Mouse (Mus musculus) brown adipose tissue, adult 24 weeks (tissue): Measurements from ENCODE around the gene Fbxo39. TPM values are rescaled to one million over a fixed set of nuclear protein-coding genes. Genes with fewer than 3 reads are reported as not detected.

ENCODE experiments used
- H3K27ac ChIP-seq: fragments of 200-500 bp; replicated peaks from 2 replicates; pipeline ENCODE4 v1.5.1; 2012; ENCODE audit warnings: low read depth, mild to moderate bottlenecking, low read length
- H3K4me1 ChIP-seq: fragments of 200-500 bp; 2 replicates; pipeline ENCODE4 v1.6.1; 2012; ENCODE audit warnings: low read length, mixed read lengths; ENCODE audit not compliant: control insufficient read depth, insufficient read depth, insufficient read length
- H3K4me3 ChIP-seq: fragments of 200-500 bp; 2 replicates; pipeline ENCODE4 v1.5.1; 2012; ENCODE audit warnings: low read depth, mild to moderate bottlenecking, low read length, moderate library complexity; ENCODE audit not compliant: insufficient read depth
- polyA plus RNA-seq: library from polyadenylated mRNA; stranded (reverse); fragments of >200 nt; gene quantifications from 2 replicates; pipeline ENCODE4 v1.2.4, GENCODE M21; 2012; ENCODE audit not compliant: missing spikeins, insufficient read depth, insufficient read length

Fbxo39 gene
- polyA plus RNA-seq, 1 experiment: not detected

GRCm38 (mm10) chr11:72293116-72293515, 21.1 kb upstream of the Fbxo39 start:
- Histone ChIP-seq H3K4me3 (no peak overlapping the region), H3K4me1 (no peaks in the 10 kb centered on the region), H3K27ac (no peak overlapping the region)

DNA sequence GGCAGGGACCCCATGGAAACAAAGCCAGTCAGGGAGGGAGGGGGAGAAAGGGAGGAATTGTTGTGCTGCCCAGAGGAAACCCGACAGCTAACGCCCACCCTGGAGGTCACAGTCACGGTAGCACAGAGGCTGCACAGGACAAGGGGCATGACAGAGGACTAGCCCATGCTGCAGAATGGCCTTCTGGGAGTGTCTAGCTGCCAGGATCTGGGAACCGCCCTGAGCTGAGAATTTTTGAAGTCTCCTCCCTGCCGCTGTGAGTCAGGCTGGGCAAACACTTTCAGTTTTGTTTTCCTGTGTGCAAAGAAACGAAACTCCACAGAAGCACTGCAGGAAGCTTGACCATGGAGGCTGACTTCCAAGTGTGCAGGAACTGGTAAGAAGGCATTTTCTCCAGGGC, 12.9 kb upstream of the Fbxo39 start, which contains the start of gene Xaf1:
Xaf1 (plus strand) TSS at position 296 of the 400 bp plus-strand sequence.
- Histone ChIP-seq H3K4me3 (peak within 1 kb of the TSS; percentile 76), H3K4me1 (peaks cover 6% of the 10 kb centered on the region), H3K27ac (peak within 1 kb of the TSS; percentile 96)

DNA sequence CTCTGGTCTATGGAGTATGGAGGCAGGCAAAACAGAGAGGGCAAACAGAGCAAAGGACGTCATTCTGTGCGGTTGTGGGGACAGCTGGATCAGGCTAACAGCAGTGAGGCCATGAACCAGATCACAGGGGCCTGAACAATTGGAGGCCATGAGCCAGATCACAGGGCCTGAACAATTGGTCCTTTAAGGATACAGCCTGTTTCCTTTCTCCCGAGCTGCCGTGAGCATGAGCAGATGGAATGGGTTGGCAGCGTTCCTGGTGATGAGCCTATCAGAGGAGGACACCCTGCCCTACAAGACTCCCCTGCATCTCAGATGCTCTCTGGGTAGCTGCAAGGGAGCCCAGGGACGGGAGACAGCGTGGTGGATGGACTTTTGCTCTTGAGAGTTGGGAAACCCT, 12.0 kb upstream of the Fbxo39 start:
- Histone ChIP-seq H3K4me1 (peaks cover 6% of the 10 kb centered on the region), H3K4me3 (peak overlapping the region; percentile 76), H3K27ac (peak overlapping the region; percentile 96)

DNA sequence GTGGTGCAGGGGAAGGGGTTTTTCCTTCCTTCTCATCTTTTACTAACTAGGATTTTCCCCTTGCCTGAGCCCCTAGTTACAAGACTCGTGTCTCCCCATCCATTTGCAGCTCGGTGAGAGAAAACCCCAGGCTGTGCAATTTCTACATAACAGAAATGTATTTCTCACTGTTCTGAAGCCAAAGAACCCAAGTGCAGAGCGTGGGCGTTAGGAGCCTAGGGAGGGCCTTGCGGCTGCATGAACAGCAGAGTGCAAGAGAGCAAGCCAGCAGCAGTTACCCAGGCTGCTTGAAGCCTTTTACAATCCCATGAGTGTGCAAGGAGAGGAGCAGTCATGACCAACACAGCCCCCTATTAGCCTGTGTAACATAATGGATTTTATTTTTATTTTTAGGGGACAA, 6.8 kb upstream of the Fbxo39 start:
- no peak overlapping the region for H3K27ac ChIP-seq
- H3K4me1 ChIP-seq: peaks cover 3% of the 10 kb centered on the region; the same call in 1 of the 2 replicates
- H3K4me3 ChIP-seq: no peak overlapping the region

DNA sequence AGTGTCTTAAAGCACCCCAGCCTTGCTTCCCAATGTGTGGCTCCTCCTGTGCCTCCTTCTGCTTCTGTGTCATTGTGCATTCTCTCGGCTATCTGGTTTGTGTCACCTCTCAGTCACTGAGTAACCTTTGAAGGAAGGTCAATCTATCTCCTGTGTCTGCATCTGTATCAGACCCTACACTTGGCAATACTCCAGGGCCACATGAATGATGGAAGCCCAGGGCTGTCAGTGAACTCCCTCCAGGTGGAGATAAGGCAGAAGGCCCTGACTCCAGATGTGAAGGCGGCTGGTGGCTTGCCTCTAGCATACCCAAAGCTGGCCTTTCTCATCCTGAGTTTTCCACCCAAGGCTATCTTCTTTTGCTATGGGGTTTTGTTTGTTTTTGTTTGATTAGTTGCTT, 5.3 kb upstream of the Fbxo39 start:
- H3K27ac ChIP-seq: no peak overlapping the region
- no peak overlapping the region for H3K4me3 ChIP-seq
- peaks cover 3% of the 10 kb centered on the region; the same call in 1 of the 2 replicates for H3K4me1 ChIP-seq

GRCm38 (mm10) chr11:72310491-72310890, 3.8 kb upstream of the Fbxo39 start:
- Histone ChIP-seq H3K4me1 (no peaks in the 10 kb centered on the region), H3K4me3 (no peak overlapping the region), H3K27ac (no peak overlapping the region)

DNA sequence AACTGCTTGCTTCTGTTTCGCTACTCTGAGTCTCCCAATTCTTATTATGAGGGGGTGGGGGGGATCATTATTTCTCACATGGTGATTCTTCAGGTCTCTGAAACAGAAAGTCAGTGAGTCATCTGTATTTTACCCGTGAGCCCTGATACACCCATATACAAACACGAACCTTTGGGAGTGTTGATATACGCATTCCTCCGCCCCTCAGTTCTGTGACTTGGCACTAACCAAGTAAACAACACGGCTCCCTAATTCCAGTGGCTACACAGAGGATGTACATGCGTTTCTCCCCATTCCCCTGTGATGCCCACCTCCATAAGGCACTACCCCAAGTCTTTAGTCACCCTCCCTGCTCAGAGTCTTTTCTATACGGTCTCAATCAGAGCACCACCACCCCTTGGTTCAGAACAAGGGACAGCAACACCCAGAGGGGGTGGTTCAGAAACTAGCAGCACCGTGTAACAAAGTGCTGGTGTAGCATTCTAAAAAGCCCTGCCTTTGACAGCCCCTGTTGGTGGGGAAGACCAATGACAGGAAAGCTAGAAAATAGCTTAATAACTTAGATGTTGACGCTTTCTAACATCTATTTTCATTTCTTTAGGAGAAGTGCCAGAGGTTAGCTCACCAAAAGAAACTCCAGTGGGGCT, 2.8 kb upstream of the Fbxo39 start:
- H3K4me3 ChIP-seq: no peak overlapping the region

DNA sequence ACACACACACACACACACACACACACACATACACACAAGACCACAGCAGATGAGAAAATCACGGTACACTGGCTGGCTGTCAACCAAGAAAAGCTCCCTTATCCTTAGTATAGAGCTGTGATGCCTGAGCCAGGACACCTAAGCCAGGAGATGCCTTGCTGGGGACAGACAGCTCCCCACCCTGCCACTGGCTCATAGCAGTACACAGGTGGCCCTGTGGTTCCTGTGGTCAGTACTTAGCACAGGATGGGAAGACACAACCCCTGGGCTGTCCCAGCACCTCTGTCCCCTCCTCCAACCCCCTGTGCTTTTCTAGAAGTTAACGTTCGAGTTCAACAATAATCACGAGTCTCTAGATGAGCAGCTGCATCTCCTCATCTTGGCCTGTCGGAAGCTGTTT, 3.8 kb downstream of the Fbxo39 start:
- Histone ChIP-seq H3K4me1 (no peaks in the 10 kb centered on the region), H3K4me3 (no peak overlapping the region), H3K27ac (no peak overlapping the region)

More for the DNA sequence above, 2.8 kb upstream of the Fbxo39 start:
- Histone ChIP-seq H3K4me1 (no peaks in the 10 kb centered on the region), H3K27ac (no peak overlapping the region)

GRCm38 (mm10) chr11:72324431-72324830, 10.2 kb downstream of the Fbxo39 start:
- Histone ChIP-seq H3K4me1 (no peaks in the 10 kb centered on the region), H3K4me3 (no peak overlapping the region), H3K27ac (no peak overlapping the region)

- H3K4me3 ChIP-seq: no peak overlapping the region
- no peak overlapping the region for H3K27ac ChIP-seq
- H3K4me1 ChIP-seq: no peaks in the 10 kb centered on the region
Observed at GRCm38 (mm10) chr11:72325701-72326100, 11.5 kb downstream of the Fbxo39 start.

GRCm38 (mm10) chr11:72332951-72333667, 18.9 kb downstream of the Fbxo39 start:
- Histone ChIP-seq H3K4me3 (no peak overlapping the region), H3K27ac (no peak overlapping the region), H3K4me1 (no peaks in the 10 kb centered on the region)

DNA sequence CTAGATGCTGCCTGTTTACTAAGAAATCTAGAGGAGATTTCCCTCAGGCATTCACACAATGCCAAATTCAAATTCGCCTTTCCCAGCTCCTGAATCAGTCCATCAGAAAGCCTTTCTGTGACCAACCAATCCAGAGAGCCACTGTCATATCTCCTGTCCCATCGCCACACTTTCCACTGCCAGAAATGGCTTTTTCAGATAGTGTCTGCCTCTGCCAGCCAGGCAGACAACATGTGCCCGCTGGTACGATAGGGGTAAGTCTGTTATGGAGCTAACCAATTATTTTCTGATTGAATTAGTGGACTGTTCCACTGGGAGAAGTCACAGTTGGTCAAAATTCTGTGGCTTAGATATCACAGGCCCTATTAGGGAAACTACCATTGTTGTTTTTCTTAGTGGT, 20.4 kb downstream of the Fbxo39 start:
- H3K4me1 ChIP-seq: no peaks in the 10 kb centered on the region
- no peak overlapping the region for H3K27ac ChIP-seq
- no peak overlapping the region for H3K4me3 ChIP-seq

DNA sequence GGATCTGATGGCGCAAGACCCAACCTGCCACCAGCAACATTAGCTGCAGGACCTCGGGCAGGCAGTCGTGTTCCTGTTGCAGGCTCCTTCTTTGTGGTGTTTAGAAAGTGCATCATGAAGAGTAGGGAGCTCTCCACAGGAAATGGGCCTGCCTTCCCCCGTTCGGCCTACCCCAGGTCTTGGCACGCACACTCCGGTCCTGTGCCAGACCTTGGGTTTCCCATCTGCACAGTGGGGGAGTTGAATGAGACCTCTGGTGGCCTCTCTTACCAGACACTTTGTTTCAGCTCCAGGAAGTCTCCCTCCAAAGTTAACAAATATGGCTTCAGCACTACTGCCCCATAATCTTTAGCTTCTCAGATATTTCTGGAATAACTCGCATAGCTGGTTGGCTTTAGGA, 22.5 kb downstream of the Fbxo39 start:
- Histone ChIP-seq H3K27ac (no peak overlapping the region), H3K4me3 (no peak overlapping the region), H3K4me1 (no peaks in the 10 kb centered on the region)

DNA sequence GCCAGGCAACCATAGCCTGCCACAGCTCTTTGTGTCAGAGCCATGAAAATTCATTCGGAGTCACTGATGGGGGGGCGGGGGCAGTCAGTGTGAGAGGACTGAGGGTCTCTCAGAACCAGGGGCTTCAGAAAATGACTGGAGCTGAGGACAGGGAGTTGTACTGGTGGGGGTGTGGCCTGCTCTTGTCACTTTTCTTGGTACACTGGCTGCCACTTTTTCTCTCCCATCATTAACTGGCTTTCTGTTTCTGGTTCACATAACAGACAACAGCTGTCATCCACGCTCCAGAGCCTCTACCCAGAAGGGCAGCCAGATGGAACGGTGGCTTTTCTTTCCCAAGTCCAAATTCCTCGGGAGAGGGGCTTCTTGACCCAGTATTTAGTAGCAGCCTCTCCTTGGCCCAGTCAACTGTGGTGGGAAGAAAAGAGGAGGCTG, 24.2 kb downstream of the Fbxo39 start:
- Histone ChIP-seq H3K4me3 (no peak overlapping the region), H3K4me1 (no peaks in the 10 kb centered on the region), H3K27ac (no peak overlapping the region)

DNA sequence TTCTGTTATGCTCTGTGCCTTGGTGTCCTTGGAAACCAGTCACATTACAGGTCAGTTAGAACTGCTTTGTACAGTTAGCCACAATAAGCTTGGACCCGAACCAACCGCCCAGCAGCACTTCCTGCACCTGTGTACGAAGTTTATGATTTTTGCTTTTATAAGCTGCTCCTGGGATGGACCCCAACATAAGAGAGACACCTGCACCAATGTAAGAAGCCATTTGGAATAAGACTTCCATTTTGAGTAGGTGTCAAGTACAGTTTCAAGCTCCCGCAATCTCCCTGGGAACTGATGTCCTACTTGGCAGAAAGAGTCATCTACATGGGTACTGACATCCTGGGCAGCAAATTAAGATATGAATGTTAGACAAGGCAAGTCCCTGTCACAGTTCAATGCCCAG, 25.5 kb downstream of the Fbxo39 start:
- Histone ChIP-seq H3K4me3 (no peak overlapping the region), H3K27ac (no peak overlapping the region), H3K4me1 (no peaks in the 10 kb centered on the region)
